Mouse (Mus musculus) liver (tissue): ENCODE measurements around the gene Cyp39a1.
A peak's percentile ranks its signal among the peaks of the same experiment; 100 is the strongest.

Experiments used
- DNase-seq: peaks from one replicate; pipeline ENCODE4 v3.0.0-alpha.2; 2020; ENCODE audit warnings: mixed read lengths

Gene Cyp39a1

GRCm38 (mm10) chr17:43684638-43685037 is 17.4 kb downstream of the Cyp39a1 start:
- no peak for DNase-seq

GRCm38 (mm10) chr17:43689591-43689990 is 22.4 kb downstream of the Cyp39a1 start:
- no peak for DNase-seq

GRCm38 (mm10) chr17:43698997-43699649 is 31.9 kb downstream of the Cyp39a1 start:
- peak; percentile 69 for DNase-seq

- DNase-seq = peak; percentile 32
These were observed 33.8 kb downstream of the Cyp39a1 start for GRCm38 (mm10) chr17:43701060-43701459.

GRCm38 (mm10) chr17:43704216-43704930 is 37.1 kb downstream of the Cyp39a1 start:
- DNase-seq = no peak

GRCm38 (mm10) chr17:43706749-43707148 is 39.5 kb downstream of the Cyp39a1 start:
- DNase-seq = no peak

GRCm38 (mm10) chr17:43707254-43707653 is 40.0 kb downstream of the Cyp39a1 start:
- DNase-seq = no peak

GRCm38 (mm10) chr17:43711557-43712352 is 44.5 kb downstream of the Cyp39a1 start:
- no peak for DNase-seq

- no peak for DNase-seq
These were observed 47.0 kb downstream of the Cyp39a1 start for GRCm38 (mm10) chr17:43714191-43714590.

GRCm38 (mm10) chr17:43716601-43717000 is 49.4 kb downstream of the Cyp39a1 start:
- DNase-seq = no peak

GRCm38 (mm10) chr17:43719401-43719800 is 52.2 kb downstream of the Cyp39a1 start:
- no peak for DNase-seq

- no peak for DNase-seq
These were observed 57.3 kb downstream of the Cyp39a1 start for GRCm38 (mm10) chr17:43724480-43724879.

- no peak for DNase-seq
These were observed 64.1 kb downstream of the Cyp39a1 start for GRCm38 (mm10) chr17:43731327-43731726.

- DNase-seq = no peak
These were observed 64.8 kb downstream of the Cyp39a1 start for GRCm38 (mm10) chr17:43731976-43732375.

- DNase-seq = no peak
These were observed 67.0 kb downstream of the Cyp39a1 start for GRCm38 (mm10) chr17:43734252-43734651.

- DNase-seq = no peak
These were observed 76.7 kb downstream of the Cyp39a1 start for GRCm38 (mm10) chr17:43743933-43744332.

GRCm38 (mm10) chr17:43744425-43744824 is 77.2 kb downstream of the Cyp39a1 start:
- no peak for DNase-seq

GRCm38 (mm10) chr17:43751146-43751545 is 83.9 kb downstream of the Cyp39a1 start:
- no peak for DNase-seq

GRCm38 (mm10) chr17:43752811-43753210 is 85.6 kb downstream of the Cyp39a1 start:
- no peak for DNase-seq

GRCm38 (mm10) chr17:43754687-43755086 is 87.5 kb downstream of the Cyp39a1 start:
- no peak for DNase-seq

GRCm38 (mm10) chr17:43758607-43759259 is 91.5 kb downstream of the Cyp39a1 start:
- DNase-seq = peak; percentile 14

GRCm38 (mm10) chr17:43784531-43784930 is 117.3 kb downstream of the Cyp39a1 start:
- DNase-seq = no peak

GRCm38 (mm10) chr17:43788222-43788621 is 121.0 kb downstream of the Cyp39a1 start:
- DNase-seq = no peak
